Mouse (Mus musculus) testis, postnatal 10 days (tissue): ENCODE measurements around the gene Magel2.
A peak's percentile ranks its signal among the peaks of the same experiment; 100 is the strongest.

Experiments
- DNase-seq: peaks from one replicate; pipeline ENCODE4 v3.0.0; 2021; ENCODE audit warnings: low spot score

Gene Magel2

DNA sequence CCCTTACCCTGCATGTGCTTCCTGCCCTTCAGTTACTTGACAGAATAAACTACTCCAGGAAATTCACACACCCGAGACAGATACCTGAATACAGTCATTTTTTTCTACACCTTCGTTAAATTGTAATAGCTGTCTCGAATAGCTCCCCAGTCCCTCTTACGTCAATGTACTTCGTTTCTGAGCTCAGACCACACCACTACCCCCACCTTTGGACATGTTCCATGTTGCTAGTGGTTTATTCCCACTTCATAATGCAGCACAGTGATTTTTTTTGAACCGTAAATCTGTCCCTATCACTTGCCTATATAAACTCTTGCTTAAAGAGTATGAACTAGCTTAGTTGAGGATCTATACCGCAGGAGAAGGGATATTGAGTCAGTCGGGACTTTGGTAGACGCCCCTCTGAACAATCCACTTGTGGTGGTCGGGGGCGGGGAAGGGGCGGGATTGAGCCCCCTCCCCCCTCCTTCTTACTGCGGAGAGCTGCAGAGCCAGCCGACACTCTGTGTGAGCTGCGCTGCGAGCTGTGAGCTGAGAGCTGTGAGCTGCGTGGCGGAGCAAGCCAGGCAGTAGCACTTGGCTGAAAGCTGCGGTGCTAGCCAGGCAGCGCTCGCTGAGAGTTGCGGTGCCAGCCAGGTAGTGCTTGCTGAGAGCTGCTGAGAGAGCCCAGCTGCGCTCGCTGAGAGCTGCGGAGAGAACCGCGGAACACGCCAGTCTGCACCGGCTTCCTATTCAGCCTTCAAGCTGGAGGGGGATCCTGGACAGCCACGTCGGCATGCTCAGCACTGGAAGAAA is at the start of gene Magel2:
Gene Magel2 (plus strand): TSS at position 501 of the 795 bp plus-strand sequence.
- peak; percentile 43 for DNase-seq

DNA sequence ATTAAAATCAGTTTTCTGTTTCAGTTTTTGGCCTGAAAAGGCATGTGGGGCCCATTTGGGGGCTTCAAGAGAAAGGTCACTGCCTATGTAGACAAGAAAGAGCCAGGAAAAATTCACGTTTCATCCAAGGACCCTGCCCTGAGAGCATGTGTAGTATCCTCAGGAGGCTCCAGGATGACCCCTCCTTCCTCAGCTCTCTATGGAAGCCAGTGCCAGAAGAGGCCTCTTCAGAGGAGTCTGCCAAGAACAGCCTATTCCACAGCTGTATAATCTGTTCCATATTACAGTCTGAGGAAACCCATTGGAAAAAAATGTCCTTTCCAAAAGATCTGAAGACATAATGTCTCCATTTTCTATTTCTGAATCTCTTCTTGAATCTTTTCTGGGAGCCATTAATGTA is 31.4 kb upstream of the Magel2 start:
- DNase-seq, result peak; percentile 35

DNA sequence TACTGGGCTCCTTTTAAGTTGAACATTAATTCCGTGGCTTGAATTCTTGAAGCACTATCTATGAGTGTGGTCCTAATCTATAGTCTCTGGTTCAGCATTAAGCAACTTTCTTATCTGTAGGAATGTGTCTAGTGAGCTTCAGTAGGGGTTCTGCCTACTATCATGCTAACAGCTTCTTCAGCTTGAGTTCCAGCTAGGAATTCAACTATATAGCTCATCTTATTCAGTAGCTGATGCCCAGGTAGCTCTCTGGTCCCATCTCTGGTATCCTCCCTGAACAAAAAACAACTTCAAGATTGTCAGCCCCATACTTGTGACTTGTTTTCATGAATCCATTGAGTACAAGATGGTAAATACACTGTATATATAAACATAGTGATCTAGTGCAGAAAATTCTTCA is 30.5 kb upstream of the Magel2 start, which contains the start of gene Ndn:
Gene Ndn (plus strand): TSS at position 301 of the 400 bp plus-strand sequence.
- DNase-seq, result no peak

DNA sequence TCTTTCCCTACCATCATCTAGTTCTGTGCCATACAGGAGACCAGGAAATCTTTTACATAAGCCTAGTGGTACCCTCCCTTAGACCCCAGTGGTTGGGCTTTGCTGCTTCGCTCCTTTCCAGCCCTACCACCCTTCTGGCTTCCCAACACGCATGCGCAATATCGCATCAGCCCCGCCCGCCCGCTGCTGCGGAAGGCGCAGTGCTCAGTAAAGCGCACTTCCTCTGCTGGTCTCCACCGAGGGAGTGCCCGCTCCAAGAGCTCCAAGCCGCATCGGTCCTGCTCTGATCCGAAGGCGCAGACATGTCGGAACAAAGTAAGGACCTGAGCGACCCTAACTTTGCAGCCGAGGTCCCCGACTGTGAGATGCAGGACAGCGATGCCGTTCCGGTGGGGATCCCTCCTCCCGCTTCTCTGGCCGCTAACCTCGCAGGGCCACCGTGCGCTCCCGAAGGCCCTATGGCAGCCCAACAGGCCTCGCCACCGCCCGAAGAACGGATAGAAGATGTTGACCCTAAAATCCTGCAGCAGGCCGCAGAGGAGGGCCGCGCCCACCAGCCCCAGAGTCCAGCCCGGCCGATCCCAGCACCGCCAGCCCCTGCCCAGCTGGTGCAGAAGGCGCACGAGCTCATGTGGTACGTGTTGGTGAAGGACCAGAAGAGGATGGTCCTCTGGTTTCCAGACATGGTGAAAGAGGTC is 28.6 kb upstream of the Magel2 start:
- DNase-seq, result peak; percentile 84

DNA sequence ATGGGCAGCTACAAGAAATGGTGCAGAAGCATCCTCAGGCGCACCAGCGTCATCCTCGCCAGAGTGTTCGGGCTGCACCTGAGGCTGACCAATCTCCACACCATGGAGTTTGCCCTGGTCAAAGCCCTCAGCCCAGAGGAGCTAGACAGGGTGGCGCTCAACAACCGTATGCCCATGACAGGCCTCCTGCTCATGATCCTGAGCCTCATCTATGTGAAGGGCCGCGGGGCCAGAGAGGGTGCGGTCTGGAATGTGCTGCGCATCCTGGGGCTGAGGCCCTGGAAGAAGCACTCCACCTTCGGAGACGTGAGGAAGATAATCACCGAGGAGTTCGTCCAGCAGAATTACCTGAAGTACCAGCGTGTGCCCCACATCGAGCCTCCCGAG is 28.0 kb upstream of the Magel2 start:
- peak; percentile 35 for DNase-seq

DNA sequence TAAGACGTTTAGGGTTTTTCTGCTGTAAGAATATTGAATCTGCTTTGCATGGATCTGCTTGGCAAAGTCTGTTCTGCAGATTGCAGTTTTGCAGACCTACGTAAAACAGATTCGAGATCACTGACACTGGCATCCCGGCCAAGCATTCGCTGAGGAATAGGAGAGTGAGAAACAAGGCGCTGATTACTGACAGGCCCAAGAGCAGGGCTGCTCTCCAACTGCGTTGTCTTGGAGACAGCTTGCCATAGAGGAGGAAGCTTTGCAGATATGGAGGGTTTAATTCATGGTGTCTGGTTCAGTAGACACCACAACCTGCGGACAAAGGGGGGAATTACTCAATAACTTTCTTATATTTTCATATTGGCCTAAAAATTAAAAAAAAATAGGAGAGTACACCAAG is 25.5 kb upstream of the Magel2 start:
- no peak for DNase-seq

DNA sequence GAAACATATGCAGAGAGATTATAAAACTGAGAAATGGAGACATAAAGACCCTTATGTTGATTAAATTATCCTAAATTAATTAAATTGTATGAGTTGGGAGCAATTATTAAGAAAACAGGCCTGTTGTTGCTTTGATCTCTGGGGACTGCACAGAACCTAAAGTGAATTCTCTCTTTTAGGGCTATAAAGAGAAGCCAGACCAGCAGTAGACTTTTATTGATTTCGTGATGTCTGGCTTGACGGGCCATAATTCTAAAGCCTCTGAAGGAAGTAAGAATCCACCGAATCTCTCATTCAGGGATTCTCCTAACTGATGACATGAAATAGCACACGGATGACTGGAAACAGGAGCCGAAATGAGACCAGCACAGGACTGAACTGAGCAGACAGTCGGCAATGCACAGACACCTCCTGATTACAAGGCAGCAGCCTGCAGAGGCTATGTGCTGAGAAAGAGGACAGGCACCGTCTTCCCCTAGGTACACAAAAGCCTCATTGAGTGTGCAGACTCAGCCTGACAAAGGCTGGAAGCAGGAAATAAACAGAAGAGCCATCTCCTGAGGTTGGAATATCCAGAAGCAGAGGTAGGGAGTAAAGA is 11.7 kb upstream of the Magel2 start:
- DNase-seq, result no peak

DNA sequence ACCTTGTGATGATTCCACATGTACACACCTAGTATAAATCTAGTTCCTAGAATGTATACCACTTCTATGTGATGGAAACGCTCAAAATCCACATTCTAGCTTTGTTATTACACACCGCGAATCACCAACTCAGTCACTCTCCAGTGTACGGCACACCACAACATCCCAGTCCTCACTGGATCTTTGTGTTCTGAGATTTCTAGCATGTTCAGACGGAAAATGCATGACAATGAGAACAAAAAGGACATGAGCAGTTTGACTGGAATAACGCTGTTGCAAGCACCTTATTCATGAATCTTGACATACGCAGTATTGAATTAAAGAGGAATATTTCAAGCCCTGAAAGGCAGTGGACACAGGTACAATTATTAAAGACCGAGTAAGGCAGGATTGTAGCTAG is 10.1 kb upstream of the Magel2 start:
- no peak for DNase-seq

DNA sequence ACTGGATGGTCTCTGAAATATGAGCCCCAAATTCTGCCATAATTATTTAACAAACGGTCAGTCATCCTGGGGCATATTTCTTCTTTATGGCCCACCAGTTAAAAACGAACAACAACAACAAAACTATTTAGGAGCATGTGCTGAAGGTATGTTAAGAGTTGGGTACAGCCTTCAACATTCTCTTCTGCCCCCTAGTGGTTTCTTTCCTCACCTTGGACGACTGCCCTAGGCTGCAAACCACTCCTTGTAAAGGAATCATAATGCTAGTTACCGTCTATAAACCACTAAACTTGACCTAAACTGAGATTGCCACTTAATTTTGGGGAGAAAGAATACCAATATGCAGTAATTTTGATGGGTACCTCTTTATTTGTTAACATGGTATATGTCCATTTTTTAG is 1.2 kb upstream of the Magel2 start:
- no peak for DNase-seq

DNA sequence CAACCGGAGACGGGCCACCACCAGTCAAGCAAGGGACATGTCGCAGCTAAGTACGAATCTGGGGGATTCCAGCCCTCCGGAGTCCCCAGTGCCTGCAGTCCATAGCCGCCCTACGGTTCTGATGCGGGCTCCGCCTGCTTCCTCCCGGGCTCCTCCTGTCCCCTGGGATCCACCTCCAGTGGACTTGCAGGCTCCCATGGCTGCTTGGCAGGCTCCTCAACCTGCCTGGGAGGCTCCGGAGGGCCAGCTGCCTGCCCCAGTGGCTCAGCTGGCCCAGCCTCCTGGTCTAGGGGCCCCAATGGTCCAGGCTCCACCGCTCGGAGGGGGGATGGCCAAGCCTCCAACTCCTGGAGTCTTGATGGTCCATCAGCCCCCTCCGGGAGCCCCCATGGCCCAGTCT is 503 bp downstream of the Magel2 start:
- DNase-seq, result peak; percentile 41

DNA sequence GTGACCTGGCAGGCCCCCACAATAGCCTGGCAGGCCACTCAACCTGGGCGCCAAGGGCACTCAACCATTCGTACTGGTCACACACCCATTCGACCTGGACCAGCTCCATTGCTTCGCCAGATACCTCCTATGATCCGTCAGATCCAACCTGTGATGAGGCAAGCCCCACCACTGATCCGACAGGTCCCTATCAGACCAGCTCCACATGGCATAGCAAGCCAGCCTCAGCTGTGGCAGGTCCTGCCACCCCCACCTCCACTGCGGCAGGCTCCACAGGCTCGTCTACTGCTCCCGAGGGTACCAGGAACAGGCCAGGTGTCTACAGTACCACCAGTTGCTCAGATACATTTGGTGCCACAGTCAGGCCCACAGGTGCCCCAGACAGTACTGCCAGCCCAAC is 1.7 kb downstream of the Magel2 start:
- DNase-seq, result no peak

DNA sequence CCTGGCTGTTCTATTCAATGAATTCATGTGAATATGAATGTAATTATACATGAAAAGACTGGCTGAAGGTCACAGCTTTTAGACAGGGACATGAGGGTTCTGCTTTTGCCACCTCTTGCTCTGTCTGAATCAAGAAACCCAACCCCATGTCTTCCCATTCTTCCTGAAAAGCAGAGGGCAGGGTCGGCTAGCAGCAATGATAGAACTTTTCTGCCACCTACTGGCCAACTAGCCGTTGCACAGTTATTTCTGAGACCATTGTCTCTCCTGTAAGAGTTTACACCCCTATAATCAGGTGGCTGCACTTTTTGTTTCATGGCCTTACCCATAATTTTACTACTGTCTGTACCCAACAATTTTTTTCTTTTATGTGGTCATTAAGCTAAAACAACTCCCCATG is 5.6 kb downstream of the Magel2 start:
- DNase-seq, result peak; percentile 47

DNA sequence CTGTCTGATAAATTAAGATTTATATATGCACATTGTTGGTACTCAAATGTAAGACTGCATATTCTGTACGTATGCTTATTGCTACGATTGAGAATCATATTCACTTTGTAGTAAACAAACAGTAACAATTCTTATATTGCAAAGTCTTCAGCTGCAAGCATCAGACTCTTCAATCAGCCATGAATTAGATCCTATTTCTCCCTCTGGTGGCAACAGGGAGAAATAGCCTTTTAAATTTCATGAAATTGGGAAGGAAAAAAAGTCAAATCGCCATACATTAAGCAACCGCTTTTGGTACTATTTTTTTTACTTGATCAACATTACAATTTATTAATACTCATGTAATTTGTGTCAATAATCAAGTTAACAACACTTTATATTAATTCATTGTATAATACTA is 11.5 kb downstream of the Magel2 start:
- no peak for DNase-seq

DNA sequence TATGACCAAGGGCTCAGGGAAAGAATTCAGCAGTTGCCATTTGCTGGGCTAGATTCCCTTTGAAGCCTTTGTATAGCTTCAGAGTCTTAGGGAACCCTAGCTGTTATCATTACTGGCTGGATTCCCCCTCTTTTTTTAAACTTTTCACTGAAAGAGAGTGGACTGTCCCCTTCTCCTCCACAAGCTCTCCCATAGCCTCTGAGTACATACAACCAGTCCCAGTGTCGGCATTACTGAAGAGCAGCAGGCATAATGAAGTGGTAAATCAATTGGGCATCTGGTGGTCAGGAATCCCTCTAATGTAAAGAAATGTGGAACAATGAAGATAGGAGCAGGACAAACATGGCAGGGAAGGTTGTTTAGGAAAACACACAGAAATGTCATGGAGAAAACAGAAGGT is 15.4 kb downstream of the Magel2 start:
- no peak for DNase-seq

DNA sequence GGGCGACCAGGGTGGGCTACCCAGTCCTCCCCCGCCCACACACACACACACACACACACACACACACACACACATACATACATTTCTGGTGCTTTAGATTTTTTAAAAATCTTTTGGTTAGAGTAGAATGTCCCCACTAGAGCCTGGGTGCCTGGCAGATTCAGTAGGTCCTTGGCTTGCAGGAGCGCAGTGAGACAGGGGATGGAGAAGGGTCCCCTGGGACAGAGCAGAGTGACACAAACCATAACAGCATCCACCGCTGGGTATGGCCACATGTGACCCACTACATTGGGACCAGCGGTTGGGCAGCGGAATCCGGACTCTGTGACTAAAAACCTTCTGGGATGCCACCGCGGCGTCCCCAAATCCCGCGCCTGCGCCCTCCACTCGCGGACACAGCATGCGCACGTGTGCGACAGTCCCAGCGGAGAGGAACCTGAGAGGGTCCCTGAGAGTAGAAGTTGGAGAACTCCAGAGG is 29.8 kb downstream of the Magel2 start:
- DNase-seq, result peak; percentile 44

DNA sequence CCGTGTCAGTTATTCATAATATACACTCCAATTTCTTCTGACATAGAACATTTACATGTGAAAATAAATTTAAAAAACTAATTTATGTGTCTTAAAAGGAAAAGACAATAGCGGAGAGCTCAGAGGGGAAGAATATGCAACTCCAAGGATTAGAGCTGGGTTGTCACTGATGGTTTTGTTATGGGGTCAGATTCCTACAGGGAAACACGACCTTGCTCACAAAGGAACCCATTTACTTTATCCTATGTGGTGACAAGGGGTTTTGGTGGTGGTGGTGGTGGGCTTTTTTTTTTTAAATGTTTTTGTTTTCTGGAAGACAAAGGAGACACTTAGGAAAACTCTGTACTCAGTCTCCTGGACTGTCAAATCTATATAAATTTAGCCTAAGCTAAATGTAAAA is 31.0 kb downstream of the Magel2 start:
- no peak for DNase-seq

DNA sequence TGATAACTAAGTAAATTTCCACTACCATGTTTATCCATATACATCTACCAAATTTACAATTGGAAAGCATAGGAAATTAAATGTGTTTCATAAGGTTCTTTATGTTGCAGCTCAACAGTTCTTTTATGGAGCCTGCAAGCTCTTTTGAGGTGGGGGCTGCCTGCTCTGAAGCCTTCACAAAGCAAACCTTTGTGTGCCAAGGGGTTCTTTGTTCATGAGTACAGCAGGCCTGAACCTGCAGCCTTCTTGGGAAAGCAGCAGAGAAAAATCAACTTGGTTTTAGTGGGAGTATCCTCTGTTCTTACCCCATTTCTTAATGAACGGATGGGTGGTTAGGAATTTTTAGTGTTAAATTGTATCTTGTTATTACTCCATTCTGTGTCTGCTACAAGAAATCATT is 38.4 kb downstream of the Magel2 start:
- DNase-seq, result no peak

DNA sequence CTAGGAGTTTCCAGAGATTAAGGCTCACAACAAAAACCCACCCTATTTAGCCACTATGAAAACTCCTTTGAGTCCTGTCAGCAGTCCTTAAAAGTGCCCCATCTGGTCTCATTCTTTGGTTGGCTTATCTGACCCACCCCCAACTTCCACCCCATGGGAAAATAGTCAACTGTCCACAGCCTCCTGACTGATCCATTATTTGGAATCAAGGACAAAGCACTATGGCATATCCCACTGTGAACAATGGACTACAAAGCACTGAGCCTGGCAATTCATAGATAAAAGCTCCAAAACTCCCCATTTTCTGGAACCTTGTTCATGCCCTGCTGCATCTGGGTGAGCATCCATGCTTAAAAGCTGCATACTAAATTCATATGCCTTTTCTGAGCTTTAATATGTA is 39.4 kb downstream of the Magel2 start:
- DNase-seq, result no peak

DNA sequence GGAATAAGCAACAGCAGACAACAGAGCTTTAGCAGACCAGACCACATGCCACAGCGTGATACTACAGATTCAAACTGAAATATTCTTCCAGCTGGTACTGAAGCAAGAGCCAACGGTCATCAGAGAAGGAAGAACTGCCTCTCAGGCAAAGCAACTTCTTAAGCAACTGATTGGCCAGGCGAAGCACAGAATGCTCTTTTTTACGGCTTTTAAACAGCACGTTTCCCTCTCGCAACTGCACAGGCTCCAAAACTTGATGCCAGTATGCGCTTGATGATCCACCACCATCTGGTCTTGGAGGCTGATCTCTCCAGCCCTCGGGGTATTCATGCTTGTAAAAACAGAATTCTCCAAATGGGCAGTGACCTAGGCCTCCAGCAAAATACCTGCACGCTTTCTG is 41.5 kb downstream of the Magel2 start:
- DNase-seq, result no peak

DNA sequence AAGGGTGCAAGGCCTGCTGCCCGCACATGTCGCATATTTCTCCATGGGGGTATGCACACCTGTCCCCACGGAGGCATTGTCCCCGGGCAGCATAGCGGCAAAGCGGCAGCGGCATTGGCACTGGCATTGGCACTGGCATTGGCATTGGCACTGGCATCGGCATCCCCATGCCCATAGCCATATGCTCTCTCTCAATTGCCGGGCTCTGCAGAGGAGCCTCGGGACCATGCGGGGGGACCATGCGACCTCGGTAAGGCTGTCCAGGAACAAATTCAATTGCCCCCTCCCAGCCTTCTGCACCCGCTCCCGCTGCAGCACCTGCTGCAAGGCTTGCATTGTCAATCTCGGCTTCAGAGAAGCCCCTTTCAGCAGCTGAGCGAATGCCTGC is 42.3 kb downstream of the Magel2 start:
- DNase-seq, result peak; percentile 36

DNA sequence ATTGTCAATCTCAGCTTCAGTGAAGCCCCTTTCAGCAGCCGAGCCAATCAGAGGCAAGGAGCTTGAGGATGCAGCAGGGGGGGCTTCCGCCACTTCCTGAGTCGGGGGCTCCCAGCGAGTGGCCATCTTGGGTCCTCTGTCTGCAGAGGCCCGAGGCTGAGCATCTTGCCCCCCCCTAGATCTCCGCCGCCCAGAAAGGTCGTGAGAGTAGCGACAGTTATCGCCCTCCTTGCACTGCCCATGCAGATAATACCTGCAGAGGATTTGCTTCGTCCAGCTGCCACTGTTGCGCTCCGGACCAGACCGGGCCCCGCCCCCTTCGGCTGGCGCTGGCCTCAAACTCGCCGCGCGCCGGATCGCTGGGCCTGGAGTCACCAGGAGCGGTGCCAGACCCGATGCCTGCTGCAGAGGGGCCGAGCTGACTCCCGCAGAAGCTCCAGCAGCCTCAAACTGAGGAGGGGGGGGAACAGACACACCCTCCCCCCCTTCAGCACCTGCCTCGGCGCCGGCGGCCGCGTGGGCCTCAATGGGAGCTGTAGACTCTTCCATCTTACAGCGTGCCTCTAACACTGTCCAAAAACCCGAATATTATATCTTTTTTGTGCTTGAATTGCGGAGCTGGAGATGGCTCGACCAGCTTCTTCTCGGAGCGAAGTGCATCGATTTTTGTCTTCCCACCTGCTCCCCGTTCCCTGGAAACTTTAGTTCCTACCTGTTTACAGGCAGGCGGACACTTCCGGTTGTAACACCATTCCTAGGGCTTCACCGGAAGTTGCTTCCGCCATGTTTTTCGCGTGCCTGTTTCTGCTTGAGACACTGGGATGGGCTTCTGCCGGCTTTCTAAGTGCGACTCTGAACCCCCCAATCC is 42.9 kb downstream of the Magel2 start, which contains the start of gene Mkrn3:
Gene Mkrn3 (minus strand): TSS at position 647 of the 868 bp plus-strand sequence.
- peak; percentile 87 for DNase-seq

DNA sequence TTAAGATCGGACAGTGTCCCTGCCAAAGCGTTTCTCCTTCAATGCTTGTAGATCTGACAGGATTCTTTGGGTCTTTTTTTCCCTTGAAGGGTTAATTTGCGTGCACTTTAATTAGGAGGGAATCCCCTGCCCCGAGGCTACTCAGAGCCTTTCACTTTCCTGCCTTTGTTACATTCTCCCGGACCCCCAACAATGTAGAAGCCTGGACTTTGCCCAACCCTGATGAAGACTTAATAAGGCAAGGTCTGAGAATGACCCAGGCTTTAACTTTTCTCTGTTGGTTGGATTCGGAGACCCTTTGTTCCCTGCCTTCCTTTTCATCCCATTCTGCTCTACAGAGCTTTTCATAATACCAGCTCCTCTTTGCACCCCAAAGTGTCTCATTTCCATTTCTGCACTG is 43.8 kb downstream of the Magel2 start:
- DNase-seq, result no peak
